Mouse (Mus musculus) megakaryocyte progenitor cell, adult 5-6 weeks (primary cell): ENCODE data around the gene Cemip2. TPM values are rescaled to one million over a fixed set of nuclear protein-coding genes. Genes with fewer than 3 reads are reported as not detected.
A peak's percentile ranks its signal among the peaks of the same experiment; 100 is the strongest.

Source experiments
- ATAC-seq: replicated peaks from 2 replicates; pipeline ENCODE4 v1.8.0; 2016; ENCODE audit warnings: mild to moderate bottlenecking, moderate TSS enrichment, inconsistent platforms; ENCODE audit not compliant: poor library complexity
- total RNA-seq, 2 experiments: library from RNA; stranded (forward) in 1 of 2; stranded (reverse) in 1 of 2; fragments of 157-497, 149-512 nt in 1 of 2; fragments of 200-1000 nt in 1 of 2; gene quantifications; 2 replicates each; pipeline versions ENCODE4 v1.2.3 to v1.2.4; 2015 to 2017

Cemip2 gene
- total RNA-seq (2015), result 11.6 and 11.8 TPM in 2 replicates
- 21.6 and 21.7 TPM in 2 replicates for total RNA-seq (2017)

GRCm38 (mm10) chr19:21778147-21778917 lies at the start of gene Cemip2:
Gene Cemip2, plus strand, starts transcription at chr19:21778342.
- ATAC-seq, result peak; percentile 86

GRCm38 (mm10) chr19:21728342-21728741 lies 49.8 kb upstream of the Cemip2 start:
- no peak for ATAC-seq

- no peak for ATAC-seq
Observed at GRCm38 (mm10) chr19:21731887-21732286, 46.3 kb upstream of the Cemip2 start.

- ATAC-seq, result no peak
Observed at GRCm38 (mm10) chr19:21733176-21733575, 45.0 kb upstream of the Cemip2 start.

- ATAC-seq, result no peak
Observed at GRCm38 (mm10) chr19:21734112-21734511, 44.0 kb upstream of the Cemip2 start.

GRCm38 (mm10) chr19:21737446-21737845 lies 40.7 kb upstream of the Cemip2 start:
- peak; percentile 85 for ATAC-seq

- ATAC-seq, result peak; percentile 43
Observed at GRCm38 (mm10) chr19:21737881-21738590, 40.1 kb upstream of the Cemip2 start.

- ATAC-seq, result no peak
Observed at GRCm38 (mm10) chr19:21738591-21739280, 39.4 kb upstream of the Cemip2 start.

GRCm38 (mm10) chr19:21742138-21742537 lies 36.0 kb upstream of the Cemip2 start:
- no peak for ATAC-seq

GRCm38 (mm10) chr19:21745586-21745985 lies 32.6 kb upstream of the Cemip2 start:
- no peak for ATAC-seq

GRCm38 (mm10) chr19:21747356-21747755 lies 30.8 kb upstream of the Cemip2 start:
- ATAC-seq, result peak; percentile 94

GRCm38 (mm10) chr19:21750154-21750553 lies 28.0 kb upstream of the Cemip2 start:
- ATAC-seq, result no peak

GRCm38 (mm10) chr19:21761676-21762075 lies 16.5 kb upstream of the Cemip2 start:
- no peak for ATAC-seq

- peak; percentile 44; the same call in 1 of the 2 replicates for ATAC-seq
Observed at GRCm38 (mm10) chr19:21764013-21764412, 14.1 kb upstream of the Cemip2 start.

GRCm38 (mm10) chr19:21764738-21765137 lies 13.4 kb upstream of the Cemip2 start:
- no peak for ATAC-seq

- no peak for ATAC-seq
Observed at GRCm38 (mm10) chr19:21767500-21768045, 10.6 kb upstream of the Cemip2 start.

GRCm38 (mm10) chr19:21769796-21770195 lies 8.3 kb upstream of the Cemip2 start:
- ATAC-seq, result no peak

- ATAC-seq, result no peak
Observed at GRCm38 (mm10) chr19:21771586-21771985, 6.6 kb upstream of the Cemip2 start.

- ATAC-seq, result no peak
Observed at GRCm38 (mm10) chr19:21773621-21774020, 4.5 kb upstream of the Cemip2 start.

- no peak for ATAC-seq
Observed at GRCm38 (mm10) chr19:21775629-21776028, 2.5 kb upstream of the Cemip2 start.

GRCm38 (mm10) chr19:21776671-21777070 lies 1.5 kb upstream of the Cemip2 start:
- no peak for ATAC-seq
